Mouse (Mus musculus) olfactory bulb, adult 2 months (tissue): ENCODE data around the gene Tent4b. TPM values are rescaled to one million over a fixed set of nuclear protein-coding genes. Genes with fewer than 3 reads are reported as not detected.
A peak's percentile ranks its signal among the peaks of the same experiment; 100 is the strongest.
"Not testable (repeated sequence)": the region's sequence is repeated elsewhere in the genome, so short reads cannot be mapped to it uniquely, and the experiment has no call there.

Source experiments
- H3K27ac ChIP-seq: fragments of 200-500 bp; 2 replicates; pipeline ENCODE4 v1.5.1; 2012; ENCODE audit warnings: low read depth, low read length; ENCODE audit not compliant: insufficient read depth
- H3K4me1 ChIP-seq: fragments of 200-500 bp; 2 replicates; pipeline ENCODE4 v1.6.1; 2012; ENCODE audit warnings: low read length; ENCODE audit not compliant: control insufficient read depth, insufficient read depth
- H3K4me3 ChIP-seq: fragments of 200-500 bp; 2 replicates; pipeline ENCODE4 v1.5.1; 2012; ENCODE audit warnings: mild to moderate bottlenecking, low read depth, low read length, moderate library complexity; ENCODE audit not compliant: insufficient read depth
- CTCF ChIP-seq: fragments of 200-500 bp; IDR thresholded peaks from 2 replicates; pipeline ENCODE4 v1.5.1; 2012; ENCODE audit warnings: low read depth, mild to moderate bottlenecking, low read length, moderate library complexity; ENCODE audit not compliant: insufficient read depth
- POLR2A ChIP-seq: fragments of 200-500 bp; IDR thresholded peaks from 2 replicates; pipeline ENCODE4 v1.6.1; 2012; ENCODE audit warnings: mild to moderate bottlenecking, low read depth, low read length, moderate library complexity; ENCODE audit not compliant: insufficient read depth
- WGBS: fragments of 180-500 bp; shearing (Covaris S2); methylation state at CpG from one replicate; pipeline ENCODE4 v1.1.7; 2018; 5-methylcytosine and 5-hydroxymethylcytosine counted together
- polyA plus RNA-seq: library from polyadenylated mRNA; stranded (reverse); fragments of >200 nt; gene quantifications from 2 replicates; pipeline ENCODE4 v1.2.4, GENCODE M21; 2012; ENCODE audit warnings: low replicate concordance; ENCODE audit not compliant: missing spikeins, insufficient read depth, insufficient read length

Tent4b gene
- polyA plus RNA-seq, 1 experiment = not detected

- Histone ChIP-seq H3K4me3 (no peak overlapping the region), H3K4me1 (no peaks in the 10 kb centered on the region), H3K27ac (no peak overlapping the region)
- TF ChIP-seq POLR2A (no peak), CTCF (no peak)
- WGBS = 82% methylated on average over 3 of the region's 3 CpGs
Observed at GRCm38 (mm10) chr8:88197328-88197727, 1.7 kb upstream of the Tent4b start.

DNA sequence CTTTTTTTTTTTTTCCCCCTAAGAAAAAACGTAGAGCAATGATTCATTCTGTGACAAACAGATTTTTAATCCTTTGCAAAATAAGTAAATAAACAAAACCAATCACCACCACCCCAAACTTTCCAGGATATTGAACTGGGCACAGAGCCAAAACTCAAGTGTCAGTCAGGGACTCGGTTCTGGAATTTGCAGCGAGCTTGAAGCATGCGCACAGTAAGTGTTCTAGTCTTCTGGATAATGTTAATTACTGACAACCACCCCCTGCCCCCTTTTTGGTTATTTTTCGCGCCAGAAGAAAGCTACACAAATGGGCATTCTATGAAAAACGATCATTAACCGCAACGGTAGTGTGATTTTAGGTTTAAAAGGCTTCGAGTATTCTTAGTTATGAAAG, 465 bp upstream of the Tent4b start:
- peak overlapping the region; percentile 58 for H3K27ac ChIP-seq
- H3K4me3 ChIP-seq = peak overlapping the region; percentile 100
- 0% methylated on average over 10 of the region's 10 CpGs for WGBS
- TF ChIP-seq CTCF (no peak), POLR2A (no peak)
- H3K4me1 ChIP-seq = no peaks in the 10 kb centered on the region

DNA sequence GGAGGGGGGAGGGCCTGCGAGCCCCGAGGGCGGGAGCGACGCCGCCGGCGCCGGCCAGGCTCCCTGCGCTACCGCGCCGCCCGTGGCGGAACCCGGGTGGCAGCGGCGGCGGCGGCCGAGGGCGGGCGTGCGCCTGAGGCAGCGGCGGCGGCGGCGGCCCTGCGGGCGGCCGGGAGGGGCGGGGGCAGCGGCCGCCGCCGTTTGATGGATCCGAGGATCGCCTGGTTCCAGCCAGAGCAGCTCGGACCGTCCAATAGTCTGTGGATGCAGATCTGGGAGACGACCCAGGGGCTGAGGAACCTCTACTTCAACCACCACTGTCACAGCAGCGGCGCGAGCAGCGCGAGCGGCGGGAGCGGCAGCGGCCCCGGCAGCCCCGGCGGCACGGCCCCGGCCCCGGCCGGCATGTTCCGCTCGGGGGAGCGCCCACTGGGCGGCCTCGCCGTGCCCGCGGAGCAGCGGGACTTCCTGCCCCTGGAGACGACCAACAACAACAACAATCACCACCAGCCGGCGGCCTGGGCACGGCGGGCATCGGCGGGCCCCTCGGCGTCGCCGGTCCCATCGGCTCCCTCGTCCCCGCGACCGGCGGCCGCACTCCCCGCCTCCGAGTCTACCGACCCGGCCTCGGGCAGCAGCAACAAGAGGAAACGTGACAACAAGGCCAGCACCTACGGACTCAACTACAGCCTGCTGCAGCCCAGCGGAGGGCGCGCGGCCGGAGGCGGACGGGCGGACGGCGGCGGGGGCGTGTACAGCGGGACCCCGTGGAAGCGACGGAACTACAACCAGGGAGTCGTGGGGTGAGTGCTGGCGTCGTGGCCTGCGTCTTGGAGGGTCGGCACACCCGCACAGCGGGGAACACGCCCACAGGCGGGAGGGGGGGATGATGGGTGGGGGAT, 938 bp downstream of the Tent4b start:
- H3K27ac ChIP-seq = peak overlapping the region; percentile 70; the same call in 1 of the 2 replicates
- H3K4me3 ChIP-seq = peak overlapping the region; percentile 100
- under 1% methylated on average over 117 of the region's 117 CpGs for WGBS
- H3K4me1 ChIP-seq = peaks cover 3% of the 10 kb centered on the region
- TF ChIP-seq CTCF (no peak), POLR2A (no peak)

GRCm38 (mm10) chr8:88200724-88201495, 1.9 kb downstream of the Tent4b start:
- peaks cover 8% of the 10 kb centered on the region for H3K4me1 ChIP-seq
- peak overlapping the region; percentile 100 for H3K4me3 ChIP-seq
- no peak overlapping the region for H3K27ac ChIP-seq
- 6% methylated on average over 10 of the region's 10 CpGs for WGBS
- no peak for TF ChIP-seq POLR2A
- TF ChIP-seq CTCF = no peak

DNA sequence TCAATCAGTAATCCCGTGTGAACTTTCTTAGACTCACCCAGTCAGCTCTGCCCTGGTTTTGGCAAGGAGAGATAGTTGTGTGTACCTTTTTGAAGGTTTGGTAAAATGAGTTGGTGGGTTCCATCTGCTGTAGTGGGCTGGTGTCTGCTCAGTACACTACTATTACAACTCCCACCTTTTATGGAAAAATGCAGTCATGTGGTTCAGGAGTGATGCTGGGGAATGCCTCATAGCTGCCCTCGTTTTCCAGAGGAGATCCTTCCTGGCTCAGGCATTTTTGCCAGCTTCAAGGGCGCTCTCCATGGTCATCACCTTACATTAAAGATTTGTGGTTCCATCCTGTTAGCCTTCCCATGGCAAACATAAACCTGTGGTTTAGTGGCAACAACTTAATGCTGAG, 2.6 kb downstream of the Tent4b start:
- H3K27ac ChIP-seq = no peak overlapping the region
- H3K4me3 ChIP-seq = no peak overlapping the region
- TF ChIP-seq POLR2A (no peak), CTCF (no peak)
- H3K4me1 ChIP-seq = peaks cover 11% of the 10 kb centered on the region
- WGBS = 30% methylated on average over 3 of the region's 3 CpGs

GRCm38 (mm10) chr8:88206016-88206415, 7.0 kb downstream of the Tent4b start:
- Histone ChIP-seq H3K4me1 (peaks cover 18% of the 10 kb centered on the region), H3K4me3 (no peak overlapping the region), H3K27ac (no peak overlapping the region)
- 42% methylated on average over 9 of the region's 9 CpGs for WGBS
- TF ChIP-seq POLR2A (no peak), CTCF (no peak)

- H3K27ac ChIP-seq = no peak overlapping the region
- peaks cover 18% of the 10 kb centered on the region for H3K4me1 ChIP-seq
- TF ChIP-seq POLR2A (no peak), CTCF (no peak)
- H3K4me3 ChIP-seq = no peak overlapping the region
- 69% methylated on average over 7 of the region's 7 CpGs for WGBS
Observed at GRCm38 (mm10) chr8:88207121-88207821, 8.3 kb downstream of the Tent4b start.

DNA sequence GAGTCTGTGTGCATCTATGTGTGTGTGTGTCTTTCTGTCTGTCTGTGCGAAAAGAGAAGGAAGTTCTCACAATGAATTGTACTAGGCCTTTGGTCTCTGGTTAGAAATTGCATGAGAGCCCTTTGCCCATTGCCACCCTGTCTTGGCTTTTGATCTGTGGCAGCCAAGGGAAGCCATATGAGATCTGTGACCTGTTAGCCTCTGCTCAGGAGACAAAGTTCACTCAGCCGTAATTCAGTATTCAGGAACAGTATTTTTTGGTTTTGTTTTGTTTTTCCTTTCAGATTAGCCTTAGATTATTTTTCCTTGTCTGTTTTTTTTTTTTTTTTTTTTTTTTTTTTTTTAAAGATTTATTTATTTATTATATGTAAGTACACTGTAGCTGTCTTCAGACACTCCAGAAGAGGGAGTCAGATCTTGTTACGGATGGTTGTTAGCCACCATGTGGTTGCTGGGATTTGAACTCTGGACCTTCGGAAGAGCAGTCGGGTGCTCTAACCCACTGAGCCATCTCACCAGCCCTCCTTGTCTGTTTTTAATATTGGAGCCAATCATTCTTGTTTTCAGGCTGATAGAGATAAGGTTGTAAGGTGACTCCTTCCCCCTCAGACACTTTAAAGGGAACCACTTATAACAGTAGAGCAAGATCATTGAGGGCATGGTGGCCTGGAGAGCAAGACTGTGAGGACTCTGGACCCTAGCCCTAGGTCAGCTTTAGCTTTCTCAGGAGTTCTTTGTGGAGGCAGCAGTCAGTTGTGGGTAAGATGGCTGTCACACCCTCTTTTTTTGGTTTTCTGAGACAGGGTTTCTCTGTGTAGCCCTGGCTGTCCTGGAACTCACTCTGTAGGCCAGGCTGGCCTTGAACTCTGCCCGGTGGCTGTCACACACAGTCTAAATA, 11.2 kb downstream of the Tent4b start:
- not testable (repeated sequence) for H3K4me3 ChIP-seq, H3K27ac ChIP-seq
- WGBS = 91% methylated on average over 5 of the region's 6 CpGs
- H3K4me1 ChIP-seq = peaks cover 15% of the 10 kb centered on the region
